32 mouse cellular contexts compared by ENCODE assay signal in genomic region chr1:171677721-171678120, GRCm38 (mm10). TPM values are rescaled to one million over a fixed set of nuclear protein-coding genes. Genes with fewer than 3 reads are reported as not detected.
A peak's percentile ranks its signal among the peaks of the same experiment; 100 is the strongest.
DNase-seq lines count a peak whose midpoint lies in the region; ATAC-seq and TF ChIP-seq lines count a peak whose summit lies in the region.
"Had no signal": no experiment of that assay in that cellular context is flagged by ENCODE, and none has a peak within 500 bp of the region (broad histone marks: within the 10 kb centered on the region; RNA-seq: fewer than 3 reads in every experiment).

No protein-coding gene starts in this region.

- no peaks in the 10 kb centered on the region for H3K27me3 ChIP-seq in liver, embryonic 11.5 days (replicated peaks; ENCODE audit: control insufficient read depth, insufficient read depth, low read length)
- H3K27me3 ChIP-seq in midbrain, postnatal 0 days (ENCODE audit: insufficient read depth, low read length): no peaks in the 10 kb centered on the region
- H3K27me3 ChIP-seq: heart, embryonic 13.5 days; kidney, embryonic 15.5 days; neural tube, embryonic 13.5 days; stomach, embryonic 15.5 days had no signal

- no peak overlapping the region for H3K4me2 ChIP-seq in liver, embryonic 11.5 days
- no peak overlapping the region for H3K4me2 ChIP-seq in midbrain, postnatal 0 days (ENCODE audit: low read depth, low read length, poor library complexity, severe bottlenecking)
- H3K4me2 ChIP-seq: heart, embryonic 13.5 days; hindbrain, embryonic 14.5 days; kidney, embryonic 15.5 days; midbrain, embryonic 11.5 days; neural tube, embryonic 13.5 days; stomach, embryonic 15.5 days had no signal

- 0 out of 2 replicates have a peak, but pooled peaks cover 6% of the 10 kb centered on the region for H3K4me1 ChIP-seq in liver, embryonic 11.5 days (replicated peaks; ENCODE audit: control insufficient read depth, insufficient read depth, low read length)
- no peaks in the 10 kb centered on the region for H3K4me1 ChIP-seq in midbrain, postnatal 0 days (ENCODE audit: insufficient read depth, low read length)
- H3K4me1 ChIP-seq: heart, embryonic 13.5 days; kidney, embryonic 15.5 days; stomach, embryonic 15.5 days had no signal

- peak; percentile 84 for DNase-seq in 416B (ENCODE audit: low read depth)
- DNase-seq in MEL-GATA-1-ER (ENCODE audit: extremely low read depth, low read depth): peak; percentile 79
- no peak for DNase-seq in liver, embryonic 11.5 days (ENCODE audit: low spot score)
- DNase-seq in cerebellum, adult 18-20 months: no peak
- DNase-seq in gastrocnemius, postnatal 36 days: no peak
- DNase-seq in midbrain, postnatal 0 days (ENCODE audit: low spot score): no peak
- no peak for DNase-seq in lung, postnatal 10 days
- DNase-seq: adrenal gland, postnatal 14 days; cerebellum, adult 11 months; cerebellum, postnatal 10 days; heart, postnatal 10 days; kidney, adult 18-20 months; kidney, postnatal 4 days; layer of hippocampus, postnatal 36 days; left cerebral cortex, postnatal 4 days; lung, adult 18-20 months; right cerebral cortex, postnatal 14 days; thymus, postnatal 14 days had no signal

- ATAC-seq in liver, embryonic 11.5 days (replicated peaks; ENCODE audit: low FRiP score): 0 out of 2 replicates have a peak, but pooled peaks have one; percentile 46
- ATAC-seq in megakaryocyte, adult 5-6 weeks (ENCODE audit: poor library complexity, severe bottlenecking): peak; percentile 43
- ATAC-seq in midbrain, postnatal 0 days (ENCODE audit: low FRiP score): no peak
- ATAC-seq: forebrain, embryonic 14.5 days; lung, postnatal 0 days; midbrain, embryonic 16.5 days had no signal

- no peaks in the 10 kb centered on the region for H3K9me3 ChIP-seq in liver, embryonic 11.5 days (ENCODE audit: control insufficient read depth, low read length)
- no peaks in the 10 kb centered on the region for H3K9me3 ChIP-seq in midbrain, postnatal 0 days (ENCODE audit: low read length)
- H3K9me3 ChIP-seq: heart, embryonic 13.5 days; kidney, embryonic 15.5 days; neural tube, embryonic 13.5 days; stomach, embryonic 15.5 days had no signal

- TF ChIP-seq CTCF in midbrain, postnatal 0 days (IDR thresholded peaks at IDR 0.05): no peak

- no peak overlapping the region for H3K27ac ChIP-seq in liver, embryonic 11.5 days (ENCODE audit: low read depth, low read length)
- no peak overlapping the region for H3K27ac ChIP-seq in midbrain, postnatal 0 days (ENCODE audit: low read depth, low read length)
- H3K27ac ChIP-seq: heart, embryonic 13.5 days; hindbrain, embryonic 14.5 days; kidney, embryonic 15.5 days; neural tube, embryonic 13.5 days; stomach, embryonic 15.5 days had no signal

- H3K4me3 ChIP-seq in liver, embryonic 11.5 days (ENCODE audit: low read depth, low read length): no peak overlapping the region
- no peak overlapping the region for H3K4me3 ChIP-seq in midbrain, postnatal 0 days (ENCODE audit: low read depth, low read length)
- H3K4me3 ChIP-seq: heart, embryonic 13.5 days; kidney, embryonic 15.5 days; myocyte; neural tube, embryonic 13.5 days; stomach, embryonic 15.5 days had no signal

- WGBS in liver, embryonic 11.5 days: 48% methylated on average over 1 of the region's 1 CpGs
- WGBS in midbrain, postnatal 0 days: 73% methylated on average over 1 of the region's 1 CpGs

- H3K9ac ChIP-seq in liver, embryonic 11.5 days (ENCODE audit: low read depth, low read length): no peak overlapping the region
- H3K9ac ChIP-seq in midbrain, postnatal 0 days (replicated peaks; ENCODE audit: low read length, poor library complexity, severe bottlenecking): no peak overlapping the region
- H3K9ac ChIP-seq: heart, embryonic 13.5 days; hindbrain, embryonic 14.5 days; kidney, embryonic 15.5 days; neural tube, embryonic 13.5 days; stomach, embryonic 15.5 days had no signal

- intact Hi-C loops in gastrocnemius, postnatal 36 days (cut with DNase I): no loop called here

- no peaks in the 10 kb centered on the region for H3K36me3 ChIP-seq in liver, embryonic 11.5 days (ENCODE audit: control insufficient read depth, insufficient read depth, low read length)
- H3K36me3 ChIP-seq in midbrain, postnatal 0 days (ENCODE audit: insufficient read depth, low read length): no peaks in the 10 kb centered on the region
- H3K36me3 ChIP-seq: G1E; heart, embryonic 13.5 days; kidney, embryonic 15.5 days; neural tube, embryonic 13.5 days; stomach, embryonic 15.5 days had no signal

RNA-seq across cellular contexts. Expression of gene Cd48, which starts 4.1 kb away (rescaled TPM):
- 4.5 and 4.9 TPM in 2 replicates for polyA plus RNA-seq in liver, embryonic 11.5 days (2014; fragmentation: Nextera tagmentation; extraction: Ambion mirVana)
- 528 and 600 TPM in 2 replicates for total RNA-seq in megakaryocyte, adult 5-6 weeks (2015)
- total RNA-seq in megakaryocyte, adult 5-6 weeks (2017): 243 and 278 TPM in 2 replicates
- under 1 TPM; 0.64 to 0.74 TPM for total RNA-seq in gastrocnemius, postnatal 36 days (2021)
- 0.77 and 1.1 TPM in 2 replicates for total RNA-seq in midbrain, postnatal 0 days (2014; rRNA removed)
- polyA plus RNA-seq in midbrain, postnatal 0 days (2015; fragmentation: Nextera tagmentation; extraction: Ambion mirVana): 0.88 and 0.99 TPM in 2 replicates
- total RNA-seq: G1E had no signal
- polyA plus RNA-seq: G1E, myocyte had no signal

RNA-seq across cellular contexts. Expression of gene Slamf7, which starts 24.9 kb away (rescaled TPM):
- polyA plus RNA-seq in liver, embryonic 11.5 days (2014; fragmentation: Nextera tagmentation; extraction: Ambion mirVana): not detected in 2 replicates
- total RNA-seq in megakaryocyte, adult 5-6 weeks (2015): 13.4 and 16.1 TPM in 2 replicates
- 9.3 and 17.3 TPM in 2 replicates for total RNA-seq in megakaryocyte, adult 5-6 weeks (2017)
- under 1 TPM in 1 of 2 experiments, not detected in 1; 0.12 TPM for total RNA-seq in gastrocnemius, postnatal 36 days (2021)
- total RNA-seq in midbrain, postnatal 0 days (2014; rRNA removed): not detected in 2 replicates
- not detected in 2 replicates for polyA plus RNA-seq in midbrain, postnatal 0 days (2015; fragmentation: Nextera tagmentation; extraction: Ambion mirVana)
- total RNA-seq: gastrocnemius, adult 18-20 months; layer of hippocampus, postnatal 36 days; left cerebral cortex, postnatal 4 days had no signal
- polyA plus RNA-seq: forebrain, embryonic 14.5 days; G1E; heart, embryonic 13.5 days; hindbrain, embryonic 14.5 days; intestine, embryonic 14.5 days; midbrain, embryonic 11.5 days; midbrain, embryonic 16.5 days; myocyte; neural tube, embryonic 13.5 days had no signal

Comparison
In these comparisons a context has a peak if more than half of its experiments do, and no peak if none do; other contexts are left out.
1. DNase-seq: peak in 416B (single experiment) and MEL-GATA-1-ER (single experiment); none in liver, embryonic 11.5 days (single experiment), cerebellum, adult 18-20 months (0 of 2), gastrocnemius, postnatal 36 days (0 of 2), midbrain, postnatal 0 days (single experiment) and lung, postnatal 10 days (single experiment).
2. RNA of gene Cd48, which starts 4.1 kb away (total RNA-seq): 243 to 600 TPM in megakaryocyte, adult 5-6 weeks; 0.77 to 1.1 TPM in midbrain, postnatal 0 days and 0.64 to 0.74 TPM in gastrocnemius, postnatal 36 days; every median in the first group is over 100 times any median in the second.